Mouse (Mus musculus): ENCODE measurements around the gene Fpgs.

DNA sequence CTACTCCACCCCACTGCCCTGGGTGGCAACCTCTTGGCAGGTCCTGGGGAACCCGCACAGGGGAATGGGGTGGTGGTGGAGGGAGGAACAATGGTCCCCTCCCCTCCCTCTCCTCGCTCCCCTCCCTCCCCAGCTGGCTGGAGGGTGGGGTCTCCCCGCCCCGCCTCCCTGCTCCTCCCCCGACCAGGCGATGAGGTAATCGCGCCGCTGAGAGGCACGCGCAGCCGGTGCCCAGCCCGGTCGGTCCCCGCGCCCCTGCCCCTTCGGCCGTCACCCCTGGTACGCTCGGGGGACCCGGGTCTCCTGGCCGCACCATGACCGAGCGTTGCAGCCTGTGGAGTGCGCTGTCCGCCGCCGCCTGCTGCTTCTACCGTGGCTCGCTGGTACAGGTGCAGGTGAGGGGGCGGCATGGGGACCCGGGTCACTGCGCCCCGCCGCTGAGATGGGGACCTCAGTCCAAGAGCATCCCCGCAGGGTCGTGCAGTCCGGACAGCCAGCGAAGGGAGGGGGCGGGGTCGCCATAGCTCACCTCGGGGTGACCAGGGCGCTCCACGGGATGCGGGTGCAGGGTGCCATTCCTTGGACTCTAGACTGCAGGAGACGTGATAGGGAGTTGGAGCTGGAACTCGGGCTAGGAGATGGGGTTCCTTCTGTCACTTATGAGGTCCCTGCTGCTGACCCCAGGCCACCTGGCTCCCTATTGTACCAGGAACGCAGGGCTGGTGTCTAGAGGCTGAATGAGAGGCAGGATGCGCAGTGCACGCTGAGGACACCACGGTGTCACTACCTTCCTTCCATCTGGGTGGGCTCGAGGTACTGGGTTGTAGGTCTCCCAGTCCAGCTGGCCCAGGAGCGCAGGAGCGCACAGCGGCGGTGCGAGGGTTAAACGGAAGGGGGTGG, 37.6 kb upstream of the Fpgs start:
- TF ChIP-seq POLR2A (IDR thresholded peaks at IDR 0.05; ENCODE audit: insufficient read length, low read depth) (no peak), USF1 (IDR thresholded peaks at IDR 0.05; ENCODE audit: low read depth) (no peak), POLR2AphosphoS2 (IDR thresholded peaks at IDR 0.05; ENCODE audit: insufficient read length, low read depth) (no peak)
